Mouse (Mus musculus) retina, postnatal 7 days (tissue): ENCODE measurements at regions not wholly inside any gene's neighbourhood (a gene's known extent, or its start where the extent isn't known, plus 50 kb on each side); places are given as distances from the start of the nearest gene placed in this dataset.

Source experiments
- DNase-seq: peaks from one replicate; pipeline ENCODE4 v3.0.0-alpha.2; 2012; ENCODE audit warnings: low read depth, low spot score

GRCm38 (mm10) chr11:39794183-39794652, 900.8 kb downstream of the Mat2b start:
- peak; percentile 9 for DNase-seq

GRCm38 (mm10) chr11:39792112-39792511, 902.9 kb downstream of the Mat2b start:
- DNase-seq, result no peak
